Mouse (Mus musculus) myocyte (in vitro differentiated cells): Measurements from ENCODE around the gene Hagh. TPM values are rescaled to one million over a fixed set of nuclear protein-coding genes. Genes with fewer than 3 reads are reported as not detected.

Experiments used
- H3K27me3 ChIP-seq: one replicate; pipeline ENCODE4 v1.6.1; 2011; ENCODE audit not compliant: control insufficient read depth, insufficient read depth, insufficient read length
- H3K36me3 ChIP-seq: one replicate; pipeline ENCODE4 v1.6.1; 2011; ENCODE audit not compliant: control insufficient read depth, insufficient read depth
- H3K4me2 ChIP-seq: one replicate; pipeline ENCODE4 v1.6.1; 2011; ENCODE audit warnings: low read depth, control low read depth
- H3K4me3 ChIP-seq: one replicate; pipeline ENCODE4 v1.5.1; 2011; ENCODE audit warnings: mild to moderate bottlenecking, control low read depth, moderate library complexity
- H3K79me2 ChIP-seq: one replicate; pipeline ENCODE4 v1.6.1; 2011; ENCODE audit not compliant: control insufficient read depth, insufficient read depth
- H3ac ChIP-seq: one replicate; pipeline ENCODE4 v1.6.1; 2011; ENCODE audit not compliant: control insufficient read depth, insufficient read length
- CEBPB ChIP-seq: IDR thresholded peaks from 2 replicates; pipeline ENCODE4 v1.6.1; 2011; ENCODE audit warnings: mild to moderate bottlenecking, moderate library complexity; ENCODE audit not compliant: poor library complexity, insufficient read depth, severe bottlenecking
- E2F4 ChIP-seq: IDR thresholded peaks from one replicate; pipeline ENCODE4 v1.6.1; 2011; ENCODE audit warnings: mild to moderate bottlenecking, control low read depth, moderate library complexity; ENCODE audit not compliant: insufficient read depth
- MAX ChIP-seq: IDR thresholded peaks from one replicate; pipeline ENCODE4 v1.6.1; 2011; ENCODE audit warnings: low read depth, mild to moderate bottlenecking, control low read depth
- MYOD1 ChIP-seq, 3 experiments: IDR thresholded peaks; one replicate each; pipeline ENCODE4 v1.6.1; 2011; ENCODE audit warnings: control low read depth in 2 of 3, low read depth in 2 of 3, mild to moderate bottlenecking in 2 of 3, moderate library complexity in 1 of 3; ENCODE audit not compliant: insufficient read length in 2 of 3, control insufficient read depth in 1 of 3
- MYOG ChIP-seq, 3 experiments: IDR thresholded peaks; one replicate each; pipeline ENCODE4 v1.6.1; 2011; ENCODE audit warnings: control low read depth in 2 of 3, low read depth in 2 of 3, mild to moderate bottlenecking in 2 of 3; ENCODE audit not compliant: insufficient read length in 2 of 3, control insufficient read depth in 1 of 3, insufficient read depth in 1 of 3
- POLR2A ChIP-seq: IDR thresholded peaks from one replicate; pipeline ENCODE4 v1.6.1; 2011; ENCODE audit warnings: low read depth, mild to moderate bottlenecking, control low read depth, moderate library complexity; ENCODE audit not compliant: insufficient read length
- POLR2AphosphoS2 ChIP-seq: IDR thresholded peaks from one replicate; pipeline ENCODE4 v1.6.1; 2011; ENCODE audit warnings: low read depth, control low read depth; ENCODE audit not compliant: insufficient read length
- SRF ChIP-seq: IDR thresholded peaks from one replicate; pipeline ENCODE4 v1.6.1; 2011; ENCODE audit warnings: low read depth; ENCODE audit not compliant: control insufficient read depth, insufficient read length
- TCF12 ChIP-seq: IDR thresholded peaks from one replicate; pipeline ENCODE4 v1.6.1; 2011; ENCODE audit warnings: mild to moderate bottlenecking, control low read depth; ENCODE audit not compliant: poor library complexity, insufficient read depth, severe bottlenecking
- TCF3 ChIP-seq: IDR thresholded peaks from one replicate; pipeline ENCODE4 v1.6.1; 2011; ENCODE audit warnings: low read depth, control low read depth; ENCODE audit not compliant: insufficient read length
- USF1 ChIP-seq: IDR thresholded peaks from one replicate; pipeline ENCODE4 v1.6.1; 2011; ENCODE audit warnings: low read depth, mild to moderate bottlenecking, control low read depth, moderate library complexity
- polyA plus RNA-seq: library from polyadenylated mRNA; unstranded; fragments of >200 nt; fragmentation: generic; extraction: Trizol; gene quantifications from one replicate; pipeline ENCODE4 v1.2.1, GENCODE M21; 2012; ENCODE audit warnings: missing spikeins

Gene Hagh
- polyA plus RNA-seq, 1 experiment: 58.3 TPM

GRCm38 (mm10) chr17:24881738-24882440, 41.9 kb downstream of the Hagh start:
- Histone ChIP-seq H3K79me2 (no peaks in the 10 kb centered on the region), H3K36me3 (no peaks in the 10 kb centered on the region), H3K27me3 (no peaks in the 10 kb centered on the region), H3K4me2 (peak overlapping the region; percentile 44), H3K4me3 (no peak overlapping the region), H3ac (no peak overlapping the region)
- no peak for TF ChIP-seq POLR2AphosphoS2
- no peak for TF ChIP-seq TCF12
- TF ChIP-seq CEBPB: no peak
- no peak for TF ChIP-seq USF1
- no peak for TF ChIP-seq SRF
- no peak for TF ChIP-seq MYOD1 (IDR thresholded peaks at IDR 0.05; ENCODE audit: control insufficient read depth in 1 of 3, insufficient read length in 2 of 3, low read depth in 2 of 3)

GRCm38 (mm10) chr17:24884391-24884790, 44.4 kb downstream of the Hagh start:
- no peaks in the 10 kb centered on the region for H3K36me3 ChIP-seq
- no peaks in the 10 kb centered on the region for H3K27me3 ChIP-seq
- no peak overlapping the region for H3K4me3 ChIP-seq
- H3K4me2 ChIP-seq: no peak overlapping the region
- TF ChIP-seq MYOD1 (IDR thresholded peaks at IDR 0.05; ENCODE audit: control insufficient read depth in 1 of 3, insufficient read length in 2 of 3, low read depth in 2 of 3): no peak
- no peak for TF ChIP-seq POLR2AphosphoS2
- TF ChIP-seq E2F4: no peak
- no peak for TF ChIP-seq TCF3
- no peak for TF ChIP-seq MAX
- TF ChIP-seq SRF: no peak
- no peak for TF ChIP-seq CEBPB
- no peak for TF ChIP-seq MYOG (IDR thresholded peaks at IDR 0.05; ENCODE audit: control insufficient read depth in 1 of 3, insufficient read depth in 1 of 3, insufficient read length in 2 of 3, low read depth in 2 of 3)
- no peak for TF ChIP-seq USF1
- H3ac ChIP-seq: no peak overlapping the region
- peaks cover 6% of the 10 kb centered on the region for H3K79me2 ChIP-seq

GRCm38 (mm10) chr17:24885356-24886133, 45.6 kb downstream of the Hagh start:
- Histone ChIP-seq H3ac (peak overlapping the region; percentile 82), H3K79me2 (peaks cover 6% of the 10 kb centered on the region), H3K36me3 (no peaks in the 10 kb centered on the region), H3K27me3 (no peaks in the 10 kb centered on the region), H3K4me2 (peak overlapping the region; percentile 88), H3K4me3 (peak overlapping the region; percentile 70)
- TF ChIP-seq POLR2AphosphoS2 (no peak), TCF12 (no peak), SRF (no peak), MAX (no peak)

- peak; percentile 76 for TF ChIP-seq POLR2AphosphoS2
- peak; percentile 46 for TF ChIP-seq E2F4
- peak; percentile 41 for TF ChIP-seq SRF
- peak; percentile 77 for TF ChIP-seq POLR2A
- TF ChIP-seq MYOG (IDR thresholded peaks at IDR 0.05; ENCODE audit: control insufficient read depth in 1 of 3, insufficient read depth in 1 of 3, insufficient read length in 2 of 3, low read depth in 2 of 3): no peak
- no peak for TF ChIP-seq CEBPB
- Histone ChIP-seq H3K4me3 (peak within 1 kb of the TSS; percentile 70), H3K4me2 (peak within 1 kb of the TSS; percentile 94), H3K79me2 (peaks cover 6% of the 10 kb centered on the region), H3K36me3 (no peaks in the 10 kb centered on the region), H3K27me3 (no peaks in the 10 kb centered on the region), H3ac (peak within 1 kb of the TSS; percentile 82)
Measured at GRCm38 (mm10) chr17:24886134-24886931, 46.4 kb downstream of the Hagh start, which contains the start of the genes Nubp2 and Spsb3. Gene Nubp2, minus strand, starts transcription at chr17:24886349. Gene Spsb3, plus strand, starts transcription at chr17:24886643.

- Histone ChIP-seq H3K79me2 (peaks cover 6% of the 10 kb centered on the region), H3ac (peak overlapping the region; percentile 82), H3K4me3 (peak overlapping the region; percentile 70), H3K4me2 (peak overlapping the region; percentile 94), H3K27me3 (no peaks in the 10 kb centered on the region), H3K36me3 (no peaks in the 10 kb centered on the region)
- TF ChIP-seq POLR2AphosphoS2: peak; percentile 18
- no peak for TF ChIP-seq SRF
- TF ChIP-seq POLR2A: no peak
Measured at GRCm38 (mm10) chr17:24886932-24887271, 47.0 kb downstream of the Hagh start.
